Mouse (Mus musculus): ENCODE measurements at regions not wholly inside any gene's neighbourhood (a gene's known extent, or its start where the extent isn't known, plus 50 kb on each side); places are given as distances from the start of the nearest gene placed in this dataset.

DNA sequence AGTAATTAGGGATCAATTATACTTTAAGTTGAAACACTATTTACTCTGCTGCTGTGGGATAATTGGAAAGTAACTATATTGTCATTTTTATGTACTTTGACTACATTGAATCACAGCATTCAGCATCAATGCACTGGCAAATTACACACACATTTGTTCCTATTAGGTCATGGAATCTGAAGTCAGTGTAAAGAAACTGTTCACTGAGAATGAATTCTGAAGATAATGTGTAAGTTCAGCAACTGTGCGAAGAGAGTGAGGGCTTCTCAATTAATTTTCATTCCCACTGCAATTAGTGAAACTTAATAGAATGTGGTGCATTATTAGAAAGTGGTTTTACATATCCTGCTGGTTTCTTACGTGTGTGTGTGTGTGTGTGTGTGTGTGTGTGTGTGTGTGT is 735.6 kb downstream of the Pdha2 start:
- Histone ChIP-seq H3K36me3 (ENCODE audit: control insufficient read depth, insufficient read depth, low read length) (no peaks in the 10 kb centered on the region), H3K4me1 (ENCODE audit: control insufficient read depth, insufficient read depth, low read length) (no peaks in the 10 kb centered on the region), H3K4me3 (replicated peaks; ENCODE audit: low read depth, low read length) (no peak overlapping the region), H3K27me3 (ENCODE audit: control insufficient read depth, insufficient read depth, low read length) (no peaks in the 10 kb centered on the region), H3K4me2 (ENCODE audit: low read length) (no peak overlapping the region), H3K27ac (replicated peaks; ENCODE audit: low read depth, low read length) (no peak overlapping the region), H3K9me3 (ENCODE audit: control insufficient read depth, low read length) (no peaks in the 10 kb centered on the region), H3K9ac (replicated peaks; ENCODE audit: low read length) (no peak overlapping the region)
- ATAC-seq (ENCODE audit: low FRiP score, low TSS enrichment) (no peak), DNase-seq (no peak)
- WGBS, result 32% methylated on average over 2 of the region's 2 CpGs

DNA sequence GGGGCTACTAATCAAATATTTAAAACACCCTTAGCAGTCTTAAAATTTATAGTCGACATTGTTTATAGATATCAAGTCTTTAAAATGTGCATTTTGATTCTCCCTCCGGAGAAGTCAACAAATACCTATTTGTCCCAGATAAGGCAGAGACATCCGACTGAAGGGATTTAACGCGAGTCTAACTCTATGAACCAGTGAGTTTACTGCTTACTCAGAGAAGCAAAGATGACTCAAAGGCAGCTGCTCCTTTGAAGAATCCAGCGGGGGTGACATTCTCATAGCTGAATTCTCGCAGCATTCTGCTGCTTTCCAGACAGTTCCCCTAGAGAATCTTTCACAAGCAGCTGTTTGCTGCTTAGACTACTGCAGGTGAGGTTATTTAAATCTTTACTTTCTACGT is 759.6 kb downstream of the Pdha2 start:
- Histone ChIP-seq H3K27me3 (ENCODE audit: control insufficient read depth, insufficient read depth, low read length) (no peaks in the 10 kb centered on the region), H3K4me1 (ENCODE audit: control insufficient read depth, insufficient read depth, low read length) (no peaks in the 10 kb centered on the region), H3K4me3 (replicated peaks; ENCODE audit: low read depth, low read length) (no peak overlapping the region), H3K36me3 (ENCODE audit: control insufficient read depth, insufficient read depth, low read length) (no peaks in the 10 kb centered on the region), H3K9ac (replicated peaks; ENCODE audit: low read length) (no peak overlapping the region), H3K9me3 (ENCODE audit: control insufficient read depth, low read length) (no peaks in the 10 kb centered on the region), H3K27ac (replicated peaks; ENCODE audit: low read depth, low read length) (no peak overlapping the region), H3K4me2 (ENCODE audit: low read length) (no peak overlapping the region)
- DNase-seq (peak; percentile 41), ATAC-seq (ENCODE audit: low FRiP score, low TSS enrichment) (no peak)
- 61% methylated on average over 8 of the region's 8 CpGs for WGBS

DNA sequence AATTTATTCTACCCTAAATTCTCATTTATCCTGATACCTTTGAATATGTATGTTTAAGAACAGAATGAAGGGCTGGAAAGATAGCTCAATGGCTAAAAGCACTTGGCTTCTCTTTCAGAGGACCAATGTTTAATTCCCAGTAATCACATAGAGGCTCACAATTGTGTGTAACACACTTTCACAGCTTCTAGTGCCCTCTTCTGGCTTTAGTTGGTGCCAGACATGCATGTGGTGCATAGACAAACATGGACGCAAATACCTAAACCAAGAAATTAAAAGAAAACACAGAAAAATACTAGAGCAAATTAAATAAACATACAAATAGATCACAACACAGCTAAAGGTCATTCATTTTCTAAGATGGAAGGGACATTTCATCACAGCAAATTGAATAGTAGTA is 761.0 kb downstream of the Pdha2 start:
- H3K36me3 ChIP-seq (ENCODE audit: control insufficient read depth, insufficient read depth, low read length), result no peaks in the 10 kb centered on the region
- no peaks in the 10 kb centered on the region for H3K27me3 ChIP-seq (ENCODE audit: control insufficient read depth, insufficient read depth, low read length)
- H3K4me2 ChIP-seq (ENCODE audit: low read length), result no peak overlapping the region
- no peak overlapping the region for H3K9ac ChIP-seq (replicated peaks; ENCODE audit: low read length)
- ATAC-seq (ENCODE audit: low FRiP score, low TSS enrichment), result no peak
- no peak overlapping the region for H3K4me3 ChIP-seq (replicated peaks; ENCODE audit: low read depth, low read length)
- H3K9me3 ChIP-seq (ENCODE audit: control insufficient read depth, low read length), result no peaks in the 10 kb centered on the region
- no peak overlapping the region for H3K27ac ChIP-seq (replicated peaks; ENCODE audit: low read depth, low read length)
- no peaks in the 10 kb centered on the region for H3K4me1 ChIP-seq (ENCODE audit: control insufficient read depth, insufficient read depth, low read length)
- 96% methylated on average over 1 of the region's 1 CpGs for WGBS
- DNase-seq, result no peak

DNA sequence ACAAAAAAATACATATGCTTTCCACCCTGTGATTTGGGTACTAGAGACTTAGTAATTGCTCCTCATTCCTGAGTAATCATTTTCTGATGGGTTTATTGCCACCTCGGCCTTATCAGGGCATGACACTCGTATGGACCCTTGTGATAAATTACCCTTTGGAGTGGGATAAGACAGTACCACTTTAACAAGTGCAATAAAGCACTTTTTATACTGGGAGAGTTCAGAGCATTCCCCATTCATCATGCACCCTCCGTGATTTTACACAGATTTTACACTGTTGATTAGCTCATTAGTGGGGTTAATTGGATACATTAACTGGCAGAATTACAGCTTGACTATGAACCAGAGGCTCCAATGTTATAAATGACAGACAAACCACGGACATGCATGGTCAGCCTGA is 802.9 kb downstream of the Pdha2 start:
- Histone ChIP-seq H3K9ac (replicated peaks; ENCODE audit: low read length) (no peak overlapping the region), H3K27me3 (ENCODE audit: control insufficient read depth, insufficient read depth, low read length) (no peaks in the 10 kb centered on the region), H3K36me3 (ENCODE audit: control insufficient read depth, insufficient read depth, low read length) (no peaks in the 10 kb centered on the region), H3K27ac (replicated peaks; ENCODE audit: low read depth, low read length) (no peak overlapping the region), H3K9me3 (ENCODE audit: control insufficient read depth, low read length) (no peaks in the 10 kb centered on the region), H3K4me1 (ENCODE audit: control insufficient read depth, insufficient read depth, low read length) (no peaks in the 10 kb centered on the region), H3K4me3 (replicated peaks; ENCODE audit: low read depth, low read length) (no peak overlapping the region), H3K4me2 (ENCODE audit: low read length) (no peak overlapping the region)
- 81% methylated on average over 4 of the region's 4 CpGs for WGBS
- no peak for DNase-seq
- ATAC-seq (ENCODE audit: low FRiP score, low TSS enrichment), result no peak

Data from midbrain, embryonic 14.5 days (tissue).